Mouse (Mus musculus) kidney, embryonic 15.5 days (tissue): ENCODE measurements at regions not wholly inside any gene's neighbourhood (a gene's known extent, or its start where the extent isn't known, plus 50 kb on each side); places are given as distances from the start of the nearest gene placed in this dataset.

Source experiments
- ATAC-seq: fragments of 200-750 bp; cut with Nextera tagmentation; replicated peaks from 2 replicates; pipeline ENCODE4 v1.8.0; 2017; ENCODE audit warnings: moderate TSS enrichment; ENCODE audit not compliant: low FRiP score
- H3K27ac ChIP-seq: fragments of 300-500 bp; sonication (generic); 2 replicates; pipeline ENCODE4 v1.5.1; 2015; ENCODE audit warnings: mild to moderate bottlenecking, inconsistent platforms
- H3K27me3 ChIP-seq: fragments of 300-500 bp; sonication (generic); 2 replicates; pipeline ENCODE4 v1.6.1; 2015; ENCODE audit warnings: inconsistent platforms
- H3K36me3 ChIP-seq: fragments of 300-500 bp; sonication (generic); 2 replicates; pipeline ENCODE4 v1.6.1; 2015; ENCODE audit warnings: inconsistent platforms
- H3K4me1 ChIP-seq: fragments of 300-500 bp; sonication (generic); 2 replicates; pipeline ENCODE4 v1.6.1; 2015; ENCODE audit warnings: inconsistent platforms
- H3K4me2 ChIP-seq: fragments of 300-500 bp; sonication (generic); 2 replicates; pipeline ENCODE4 v1.6.1; 2015; ENCODE audit warnings: moderate library complexity, mild to moderate bottlenecking, inconsistent platforms
- H3K4me3 ChIP-seq: fragments of 300-500 bp; sonication (generic); replicated peaks from 2 replicates; pipeline ENCODE4 v1.5.1; 2015; ENCODE audit warnings: mild to moderate bottlenecking, inconsistent platforms
- H3K9ac ChIP-seq: fragments of 300-500 bp; sonication (generic); 2 replicates; pipeline ENCODE4 v1.6.1; 2015; ENCODE audit warnings: mild to moderate bottlenecking, inconsistent platforms
- H3K9me3 ChIP-seq: fragments of 300-500 bp; sonication (generic); replicated peaks from 2 replicates; pipeline ENCODE4 v1.6.1; 2016; ENCODE audit warnings: inconsistent platforms
- WGBS: fragments of 180-500 bp; shearing (Covaris S2); methylation state at CpG from one replicate; pipeline ENCODE4 v1.1.7; 2015; ENCODE audit warnings: mixed read lengths; 5-methylcytosine and 5-hydroxymethylcytosine counted together

DNA sequence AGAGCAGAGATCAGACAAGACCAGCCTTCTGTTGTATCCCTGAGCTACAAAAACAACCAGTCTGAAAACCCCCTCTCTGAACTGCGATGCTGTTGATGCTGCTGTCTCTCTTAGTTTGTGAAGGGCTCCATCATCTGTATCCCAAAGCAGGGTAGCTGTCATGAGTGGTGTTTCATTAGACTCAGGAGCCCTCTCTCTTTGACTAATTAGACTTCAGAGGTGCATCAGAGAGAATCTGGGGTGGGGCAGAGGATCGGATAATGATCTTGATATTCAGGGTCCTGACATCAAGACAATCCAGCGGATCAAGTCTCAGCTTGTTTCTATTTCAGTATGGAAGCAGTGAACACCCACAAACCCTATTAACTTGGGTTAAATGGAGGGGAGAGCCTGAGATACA lies 70.6 kb upstream of the Slc24a4 start:
- WGBS = 73% methylated on average over 3 of the region's 3 CpGs

DNA sequence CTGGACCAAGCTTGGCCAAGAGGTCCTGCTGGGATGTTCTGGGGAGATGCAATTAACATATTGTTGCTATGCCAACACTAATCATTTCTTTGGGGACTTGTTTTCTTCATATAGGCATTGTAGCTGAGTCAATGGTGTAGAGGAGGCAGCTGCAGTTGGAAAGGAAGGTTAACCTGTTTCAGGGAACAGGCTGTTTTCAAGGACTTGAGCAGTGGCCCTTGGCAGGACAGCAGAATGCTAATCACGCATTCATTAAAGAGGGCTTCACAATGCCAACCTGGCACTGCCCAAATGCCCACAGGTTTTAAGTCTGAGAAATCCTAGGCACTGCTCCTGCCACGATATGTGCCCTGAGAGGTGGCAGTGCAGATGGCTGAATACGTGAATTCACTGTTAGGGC lies 70.1 kb upstream of the Slc24a4 start:
- no peaks in the 10 kb centered on the region for H3K36me3 ChIP-seq
- H3K4me3 ChIP-seq = no peak overlapping the region
- no peak overlapping the region for H3K27ac ChIP-seq
- no peaks in the 10 kb centered on the region for H3K27me3 ChIP-seq
- ATAC-seq = no peak
- WGBS = 89% methylated on average over 3 of the region's 3 CpGs
- H3K4me1 ChIP-seq = peaks cover 17% of the 10 kb centered on the region
- H3K9ac ChIP-seq = no peak overlapping the region
- H3K4me2 ChIP-seq = no peak overlapping the region
- no peaks in the 10 kb centered on the region for H3K9me3 ChIP-seq

More for the DNA sequence above, 70.6 kb upstream of the Slc24a4 start:
- Histone ChIP-seq H3K4me1 (peaks cover 16% of the 10 kb centered on the region), H3K4me2 (no peak overlapping the region), H3K27ac (no peak overlapping the region), H3K36me3 (no peaks in the 10 kb centered on the region), H3K4me3 (no peak overlapping the region), H3K9me3 (no peaks in the 10 kb centered on the region), H3K27me3 (no peaks in the 10 kb centered on the region), H3K9ac (no peak overlapping the region)
- no peak for ATAC-seq

GRCm38 (mm10) chr12:102061096-102061495 lies 67.4 kb upstream of the Slc24a4 start:
- Histone ChIP-seq H3K4me2 (no peak overlapping the region), H3K4me3 (no peak overlapping the region), H3K27ac (no peak overlapping the region), H3K9ac (no peak overlapping the region), H3K4me1 (peaks cover 20% of the 10 kb centered on the region), H3K36me3 (no peaks in the 10 kb centered on the region), H3K9me3 (no peaks in the 10 kb centered on the region), H3K27me3 (no peaks in the 10 kb centered on the region)
- WGBS = 79% methylated on average over 5 of the region's 5 CpGs
- ATAC-seq = no peak

DNA sequence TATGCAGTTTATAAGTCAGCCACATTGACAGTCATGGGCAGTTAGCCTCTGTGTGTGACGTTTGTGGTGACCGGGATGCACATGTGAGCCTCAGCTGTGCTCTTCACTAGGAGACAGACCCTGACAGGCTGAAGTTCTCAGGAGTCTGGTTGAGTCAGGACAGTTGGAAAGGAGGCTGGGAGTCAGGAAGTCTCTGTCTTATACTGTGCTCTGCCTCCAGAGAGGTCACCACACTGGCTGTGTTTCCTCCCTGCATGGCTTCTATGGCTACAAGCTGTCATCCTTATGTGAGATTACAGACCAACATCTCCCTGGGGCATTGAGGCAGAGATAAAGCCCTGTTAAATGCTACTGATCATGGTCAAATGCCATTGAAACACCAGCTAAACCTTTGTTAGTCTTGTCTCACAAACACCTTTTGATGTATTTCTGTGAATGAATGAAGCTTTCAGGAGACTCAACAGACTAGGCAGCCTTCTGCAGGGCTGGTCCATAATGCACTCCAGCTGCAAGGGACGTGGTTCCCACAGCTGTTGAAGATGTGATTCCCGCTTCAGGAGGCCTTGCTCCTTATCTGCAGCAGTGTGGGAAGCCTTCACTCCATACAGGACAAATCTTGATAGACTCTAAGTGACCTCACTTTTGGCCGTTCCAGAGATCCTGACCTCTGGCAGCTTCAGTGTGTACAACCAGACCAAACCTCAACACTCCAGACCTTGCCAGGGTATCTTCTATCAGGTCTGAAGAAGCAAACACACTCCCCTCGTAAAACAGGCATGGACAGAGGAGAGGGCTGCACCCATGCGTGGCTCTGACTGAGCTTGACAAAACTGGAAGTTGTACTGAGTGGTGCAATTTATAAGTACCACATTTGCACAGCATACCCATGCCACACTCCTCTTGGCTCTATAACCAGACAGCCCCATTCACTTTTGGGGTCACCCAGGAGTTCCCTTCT lies 66.6 kb upstream of the Slc24a4 start:
- ATAC-seq = peak; percentile 65
- peak overlapping the region; percentile 63 for H3K27ac ChIP-seq
- no peaks in the 10 kb centered on the region for H3K27me3 ChIP-seq
- H3K4me2 ChIP-seq = no peak overlapping the region
- H3K9ac ChIP-seq = no peak overlapping the region
- no peak overlapping the region for H3K4me3 ChIP-seq
- no peaks in the 10 kb centered on the region for H3K36me3 ChIP-seq
- H3K9me3 ChIP-seq = no peaks in the 10 kb centered on the region
- H3K4me1 ChIP-seq = peaks cover 20% of the 10 kb centered on the region
- WGBS = 38% methylated on average over 7 of the region's 7 CpGs

DNA sequence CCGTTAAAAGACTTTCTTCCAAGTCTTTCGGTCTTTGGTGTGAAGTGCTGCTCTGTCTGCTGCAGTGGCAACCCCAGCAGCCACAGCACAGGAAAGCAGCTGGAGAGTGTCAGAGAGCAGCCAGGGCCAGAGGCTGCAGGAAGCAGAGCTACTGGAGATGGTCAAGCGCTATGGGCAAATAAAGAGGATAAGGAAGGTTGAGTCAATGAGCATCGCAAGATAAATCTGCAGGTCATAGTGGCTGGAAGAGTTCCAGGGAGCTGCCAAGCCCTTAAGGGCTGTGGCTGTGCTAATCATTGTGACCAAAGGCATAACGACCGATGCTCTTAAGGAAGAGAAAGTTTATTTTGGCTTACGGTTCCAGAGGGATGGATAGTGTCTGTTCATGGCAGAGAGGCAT lies 65.9 kb upstream of the Slc24a4 start:
- 17% methylated on average over 7 of the region's 7 CpGs for WGBS
- H3K27ac ChIP-seq = peak overlapping the region; percentile 63

GRCm38 (mm10) chr12:102063211-102063610 lies 65.3 kb upstream of the Slc24a4 start:
- Histone ChIP-seq H3K4me3 (no peak overlapping the region), H3K36me3 (no peaks in the 10 kb centered on the region), H3K4me1 (peaks cover 20% of the 10 kb centered on the region), H3K9ac (no peak overlapping the region), H3K27me3 (no peaks in the 10 kb centered on the region), H3K9me3 (no peaks in the 10 kb centered on the region), H3K27ac (0 out of 2 replicates have a peak overlapping the region, but pooled peaks have one; percentile 63), H3K4me2 (no peak overlapping the region)
- 78% methylated on average over 6 of the region's 6 CpGs for WGBS
- no peak for ATAC-seq

More for the DNA sequence above, 65.9 kb upstream of the Slc24a4 start:
- no peak overlapping the region for H3K4me3 ChIP-seq
- peaks cover 20% of the 10 kb centered on the region for H3K4me1 ChIP-seq
- H3K36me3 ChIP-seq = no peaks in the 10 kb centered on the region
- H3K4me2 ChIP-seq = no peak overlapping the region
- peak; percentile 75 for ATAC-seq
- no peak overlapping the region for H3K9ac ChIP-seq
- no peaks in the 10 kb centered on the region for H3K27me3 ChIP-seq
- no peaks in the 10 kb centered on the region for H3K9me3 ChIP-seq

DNA sequence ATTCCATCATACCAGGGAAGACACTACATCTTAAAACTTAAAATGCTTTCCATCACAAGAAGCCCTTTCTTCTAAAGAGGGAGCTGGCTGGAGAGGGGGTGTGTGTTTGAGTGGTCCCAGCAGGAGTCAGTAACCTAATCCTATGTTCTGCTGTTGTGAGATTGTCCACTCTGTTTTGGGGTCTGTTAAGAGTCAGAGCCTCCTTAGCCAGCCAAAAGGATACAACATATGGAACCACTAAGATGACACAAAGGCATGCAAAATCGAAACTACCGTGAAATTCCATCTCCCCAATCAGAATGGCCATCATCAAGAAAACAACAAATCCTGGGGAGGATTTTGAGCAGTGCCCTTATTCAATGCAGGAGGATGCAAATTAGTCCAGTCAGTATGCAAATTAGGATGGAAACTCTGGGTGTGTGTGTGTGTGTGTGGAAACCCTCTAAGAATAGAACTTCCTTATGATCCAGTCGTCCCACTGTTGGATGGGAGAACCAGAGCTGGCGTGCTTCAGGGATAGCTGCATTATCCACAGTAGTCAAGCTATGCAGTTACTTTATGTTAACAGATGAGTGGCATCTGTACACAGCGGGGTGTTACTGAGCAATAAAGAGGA lies 63.7 kb upstream of the Slc24a4 start:
- no peak overlapping the region for H3K27ac ChIP-seq
- H3K36me3 ChIP-seq = no peaks in the 10 kb centered on the region
- peaks cover 24% of the 10 kb centered on the region for H3K4me1 ChIP-seq
- WGBS = 60% methylated on average over 5 of the region's 5 CpGs
- H3K9me3 ChIP-seq = no peaks in the 10 kb centered on the region
- H3K4me2 ChIP-seq = no peak overlapping the region
- no peak overlapping the region for H3K4me3 ChIP-seq
- H3K9ac ChIP-seq = no peak overlapping the region
- no peak for ATAC-seq
- H3K27me3 ChIP-seq = no peaks in the 10 kb centered on the region

DNA sequence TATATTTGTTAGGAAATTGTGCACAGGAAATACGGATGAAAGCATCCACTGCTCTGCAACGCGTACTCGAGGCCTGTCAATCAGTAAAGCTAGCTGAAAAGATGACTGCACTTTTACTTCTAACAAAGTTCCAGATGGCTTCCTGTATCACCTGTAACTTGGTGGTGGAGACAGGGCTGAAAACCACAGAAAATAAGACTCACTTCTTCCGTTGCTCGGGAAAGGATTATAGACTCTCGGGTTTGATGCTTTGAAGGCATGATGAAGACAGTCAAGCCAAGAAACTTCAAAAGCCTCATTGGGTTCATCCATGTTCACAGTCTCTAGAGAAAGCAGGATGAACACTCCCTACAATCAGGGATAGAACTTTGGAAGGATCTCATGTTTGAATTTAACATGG lies 60.8 kb upstream of the Slc24a4 start:
- ATAC-seq = no peak
- H3K4me1 ChIP-seq = peaks cover 18% of the 10 kb centered on the region
- no peak overlapping the region for H3K9ac ChIP-seq
- no peak overlapping the region for H3K4me3 ChIP-seq
- no peaks in the 10 kb centered on the region for H3K27me3 ChIP-seq
- no peaks in the 10 kb centered on the region for H3K9me3 ChIP-seq
- H3K4me2 ChIP-seq = no peak overlapping the region
- no peaks in the 10 kb centered on the region for H3K36me3 ChIP-seq
- H3K27ac ChIP-seq = no peak overlapping the region
- WGBS = 91% methylated on average over 7 of the region's 7 CpGs

- no peak overlapping the region for H3K4me2 ChIP-seq
- H3K27ac ChIP-seq = no peak overlapping the region
- H3K9ac ChIP-seq = no peak overlapping the region
- H3K4me1 ChIP-seq = peaks cover 15% of the 10 kb centered on the region
- ATAC-seq = peak; percentile 60; the same call in 1 of the 2 replicates
- H3K36me3 ChIP-seq = no peaks in the 10 kb centered on the region
- no peaks in the 10 kb centered on the region for H3K27me3 ChIP-seq
- no peaks in the 10 kb centered on the region for H3K9me3 ChIP-seq
- H3K4me3 ChIP-seq = no peak overlapping the region
- WGBS = 28% methylated on average over 10 of the region's 10 CpGs
These were observed 58.9 kb upstream of the Slc24a4 start for GRCm38 (mm10) chr12:102069521-102070201.

DNA sequence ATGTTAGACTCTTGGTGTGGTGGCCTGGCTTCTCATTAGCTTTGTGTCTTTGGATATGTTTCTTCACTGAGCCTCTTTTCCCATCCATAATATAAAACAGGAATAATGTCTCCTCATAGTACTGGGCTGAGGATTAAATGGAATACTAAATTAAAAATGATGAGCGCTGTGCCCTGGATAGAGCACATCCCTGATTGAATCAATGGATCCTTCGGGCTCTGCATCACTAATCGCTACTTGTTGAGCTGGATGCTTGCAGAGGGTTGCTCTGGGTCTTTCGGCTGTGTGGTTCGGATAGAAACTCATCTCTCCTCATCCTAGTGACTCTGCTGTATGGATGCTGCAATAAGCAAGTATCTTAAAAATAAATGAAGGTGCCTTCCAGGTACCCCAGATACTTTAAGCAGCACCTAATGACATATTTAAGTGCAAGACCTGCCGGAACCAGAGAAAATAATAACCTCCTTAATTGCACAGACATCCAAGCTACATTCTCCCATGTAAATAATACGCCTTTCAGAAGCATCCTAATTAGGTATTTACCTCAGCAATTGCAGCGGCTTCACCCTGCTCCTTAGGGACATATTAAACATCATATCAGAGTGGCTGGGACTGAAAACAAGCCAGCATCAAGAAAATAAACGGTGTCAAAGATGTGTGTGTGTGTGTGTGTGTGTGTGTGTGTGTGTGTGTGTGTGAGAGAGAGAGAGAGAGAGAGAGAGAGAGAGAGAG lies 56.5 kb upstream of the Slc24a4 start:
- ATAC-seq = no peak
- H3K4me3 ChIP-seq = no peak overlapping the region
- no peaks in the 10 kb centered on the region for H3K36me3 ChIP-seq
- H3K9me3 ChIP-seq = no peaks in the 10 kb centered on the region
- H3K9ac ChIP-seq = no peak overlapping the region
- 88% methylated on average over 9 of the region's 9 CpGs for WGBS
- H3K4me2 ChIP-seq = no peak overlapping the region
- no peaks in the 10 kb centered on the region for H3K27me3 ChIP-seq
- H3K27ac ChIP-seq = no peak overlapping the region
- peaks cover 13% of the 10 kb centered on the region for H3K4me1 ChIP-seq

DNA sequence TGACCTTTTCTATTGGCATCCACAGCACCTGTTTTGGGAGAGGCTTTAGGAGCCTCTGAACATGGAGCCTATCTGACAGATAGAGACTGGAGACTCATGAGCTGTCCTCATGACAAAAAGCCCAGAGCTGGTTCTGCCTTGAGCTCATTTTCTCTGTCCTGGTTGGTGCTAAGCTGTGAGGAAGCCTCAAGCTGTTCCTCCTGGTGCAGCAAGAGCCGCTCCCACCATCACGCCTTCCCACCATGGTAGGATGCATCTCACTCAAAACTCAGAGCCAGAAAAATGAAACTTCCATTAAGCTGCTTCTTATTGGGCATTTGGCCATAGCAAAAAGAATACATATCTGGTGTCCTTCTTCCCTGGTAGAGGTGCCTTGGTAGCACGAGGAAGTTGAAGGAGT lies 55.0 kb upstream of the Slc24a4 start:
- Histone ChIP-seq H3K9ac (no peak overlapping the region), H3K4me1 (peaks cover 13% of the 10 kb centered on the region), H3K9me3 (no peaks in the 10 kb centered on the region), H3K27me3 (no peaks in the 10 kb centered on the region), H3K4me3 (no peak overlapping the region), H3K36me3 (no peaks in the 10 kb centered on the region), H3K4me2 (no peak overlapping the region), H3K27ac (no peak overlapping the region)
- ATAC-seq = no peak
- WGBS = 95% methylated on average over 3 of the region's 3 CpGs
